Mouse (Mus musculus): ENCODE measurements at regions not wholly inside any gene's neighbourhood (a gene's known extent, or its start where the extent isn't known, plus 50 kb on each side); places are given as distances from the start of the nearest gene placed in this dataset.

DNA sequence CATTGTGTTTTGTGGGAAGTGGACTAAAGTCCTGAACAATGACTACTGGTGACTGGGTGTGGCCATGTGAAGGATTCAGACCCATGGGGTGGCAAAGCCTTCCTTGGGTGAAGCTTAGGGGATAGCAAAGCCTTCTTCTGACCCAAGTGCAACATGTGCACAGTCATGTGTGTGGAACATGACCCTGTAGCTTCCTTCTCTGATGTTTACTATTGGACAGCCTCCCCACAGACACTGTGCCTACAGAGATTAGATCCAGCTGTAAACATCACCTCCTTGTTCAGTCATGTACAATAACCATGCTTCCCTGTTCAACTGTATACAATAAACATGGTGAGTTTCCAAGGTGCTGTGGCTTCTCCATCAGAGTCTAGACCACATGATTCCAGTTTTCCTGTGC lies 132.4 kb upstream of the Ahr start:
- TF ChIP-seq POLR2A (IDR thresholded peaks at IDR 0.05; ENCODE audit: extremely low read depth, insufficient read depth, low read length) = no peak
- TF ChIP-seq CTCF (IDR thresholded peaks at IDR 0.05; ENCODE audit: extremely low read depth, insufficient read depth, low read length) = no peak
- Histone ChIP-seq H3K4me3 (ENCODE audit: insufficient read depth, low read length) (no peak overlapping the region), H3K4me1 (ENCODE audit: control insufficient read depth, insufficient read depth, low read length) (no peaks in the 10 kb centered on the region)

GRCm38 (mm10) chr12:35666062-35666461 lies 131.2 kb upstream of the Ahr start:
- TF ChIP-seq POLR2A (IDR thresholded peaks at IDR 0.05; ENCODE audit: extremely low read depth, insufficient read depth, low read length) (no peak), CTCF (IDR thresholded peaks at IDR 0.05; ENCODE audit: extremely low read depth, insufficient read depth, low read length) (no peak)
- no peak overlapping the region for H3K4me3 ChIP-seq (ENCODE audit: insufficient read depth, low read length)
- no peak overlapping the region for H3K27ac ChIP-seq (ENCODE audit: insufficient read depth, low read length)
- no peaks in the 10 kb centered on the region for H3K4me1 ChIP-seq (ENCODE audit: control insufficient read depth, insufficient read depth, low read length)

More for the DNA sequence above, 132.4 kb upstream of the Ahr start:
- H3K27ac ChIP-seq (ENCODE audit: insufficient read depth, low read length) = no peak overlapping the region

DNA sequence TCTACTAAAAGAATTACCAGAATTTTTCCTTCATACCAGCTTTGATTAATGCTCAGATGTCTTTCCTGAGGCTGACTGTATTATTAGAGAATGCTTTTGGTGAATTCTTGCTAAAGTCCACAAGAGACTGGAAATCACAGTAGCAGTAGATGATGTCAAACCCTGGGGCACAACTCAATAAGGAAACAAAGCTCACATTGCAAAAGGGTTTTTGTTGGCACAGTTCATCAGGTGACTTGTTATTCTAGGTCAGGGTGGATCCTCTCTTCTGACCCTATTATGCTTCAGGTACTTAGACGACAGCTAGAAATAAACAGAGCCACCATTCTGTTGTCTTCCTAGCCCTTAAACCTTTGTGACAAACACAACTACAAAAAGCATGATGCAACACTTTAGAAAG lies 128.2 kb upstream of the Ahr start:
- Histone ChIP-seq H3K4me3 (ENCODE audit: insufficient read depth, low read length) (no peak overlapping the region), H3K4me1 (ENCODE audit: control insufficient read depth, insufficient read depth, low read length) (no peaks in the 10 kb centered on the region), H3K27ac (ENCODE audit: insufficient read depth, low read length) (no peak overlapping the region)
- TF ChIP-seq POLR2A (IDR thresholded peaks at IDR 0.05; ENCODE audit: extremely low read depth, insufficient read depth, low read length) (no peak), CTCF (IDR thresholded peaks at IDR 0.05; ENCODE audit: extremely low read depth, insufficient read depth, low read length) (no peak)

- Histone ChIP-seq H3K4me1 (ENCODE audit: control insufficient read depth, insufficient read depth, low read length) (no peaks in the 10 kb centered on the region), H3K27ac (ENCODE audit: insufficient read depth, low read length) (no peak overlapping the region), H3K4me3 (ENCODE audit: insufficient read depth, low read length) (no peak overlapping the region)
- TF ChIP-seq POLR2A (IDR thresholded peaks at IDR 0.05; ENCODE audit: extremely low read depth, insufficient read depth, low read length) (no peak), CTCF (IDR thresholded peaks at IDR 0.05; ENCODE audit: extremely low read depth, insufficient read depth, low read length) (no peak)
Measured at GRCm38 (mm10) chr12:35656563-35656962, 121.7 kb upstream of the Ahr start.

- Histone ChIP-seq H3K4me3 (ENCODE audit: insufficient read depth, low read length) (no peak overlapping the region), H3K4me1 (ENCODE audit: control insufficient read depth, insufficient read depth, low read length) (no peaks in the 10 kb centered on the region), H3K27ac (ENCODE audit: insufficient read depth, low read length) (no peak overlapping the region)
- no peak for TF ChIP-seq CTCF (IDR thresholded peaks at IDR 0.05; ENCODE audit: extremely low read depth, insufficient read depth, low read length)
- TF ChIP-seq POLR2A (IDR thresholded peaks at IDR 0.05; ENCODE audit: extremely low read depth, insufficient read depth, low read length) = no peak
Measured at GRCm38 (mm10) chr12:35649772-35650171, 114.9 kb upstream of the Ahr start.

- Histone ChIP-seq H3K27ac (ENCODE audit: insufficient read depth, low read length) (no peak overlapping the region), H3K4me1 (ENCODE audit: control insufficient read depth, insufficient read depth, low read length) (no peaks in the 10 kb centered on the region), H3K4me3 (ENCODE audit: insufficient read depth, low read length) (no peak overlapping the region)
- TF ChIP-seq POLR2A (IDR thresholded peaks at IDR 0.05; ENCODE audit: extremely low read depth, insufficient read depth, low read length) (no peak), CTCF (IDR thresholded peaks at IDR 0.05; ENCODE audit: extremely low read depth, insufficient read depth, low read length) (no peak)
Measured at GRCm38 (mm10) chr12:35642473-35642872, 107.6 kb upstream of the Ahr start.

DNA sequence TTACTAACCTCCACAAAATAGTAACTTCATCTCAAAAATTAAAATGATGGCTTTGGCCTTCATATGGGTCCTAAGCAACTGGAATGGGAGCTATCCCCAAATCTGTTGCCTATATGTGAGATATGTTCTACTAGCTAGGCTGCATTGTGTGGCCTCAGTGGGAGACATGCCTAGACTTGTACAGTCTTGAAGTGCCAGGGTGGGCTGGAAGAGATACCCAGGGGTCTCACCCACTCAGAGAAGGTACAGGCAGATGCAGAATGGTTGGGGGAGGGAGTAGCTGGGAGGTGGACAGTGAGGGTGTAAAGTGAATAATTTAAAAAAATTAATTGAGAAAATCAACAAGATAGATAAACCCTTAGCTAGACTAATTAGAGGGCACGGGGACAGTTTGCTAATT lies 106.9 kb upstream of the Ahr start:
- Histone ChIP-seq H3K27ac (ENCODE audit: insufficient read depth, low read length) (no peak overlapping the region), H3K4me1 (ENCODE audit: control insufficient read depth, insufficient read depth, low read length) (no peaks in the 10 kb centered on the region), H3K4me3 (ENCODE audit: insufficient read depth, low read length) (no peak overlapping the region)
- no peak for TF ChIP-seq CTCF (IDR thresholded peaks at IDR 0.05; ENCODE audit: extremely low read depth, insufficient read depth, low read length)
- TF ChIP-seq POLR2A (IDR thresholded peaks at IDR 0.05; ENCODE audit: extremely low read depth, insufficient read depth, low read length) = no peak

DNA sequence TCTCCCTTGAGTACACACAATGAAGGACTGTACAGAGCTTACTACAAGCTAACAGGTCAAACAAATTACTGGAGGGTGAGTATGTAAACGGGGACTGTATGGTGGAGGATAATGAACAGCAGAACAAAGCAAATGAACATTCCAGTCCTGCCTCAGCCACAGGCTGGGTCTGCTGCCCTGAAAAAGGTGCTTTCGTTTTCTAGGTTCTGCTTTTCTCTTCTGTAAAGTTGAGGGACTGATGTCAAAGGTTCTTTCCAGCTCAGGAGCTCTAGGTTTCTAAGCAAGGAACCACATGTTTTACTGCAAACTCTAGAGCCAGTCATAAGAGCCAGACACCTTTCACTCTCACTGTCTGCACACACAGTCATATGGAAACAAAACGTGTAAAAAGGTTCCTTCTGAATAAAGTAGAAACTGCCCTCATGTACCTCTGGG lies 106.1 kb upstream of the Ahr start:
- no peak overlapping the region for H3K4me3 ChIP-seq (ENCODE audit: insufficient read depth, low read length)
- no peak for TF ChIP-seq POLR2A (IDR thresholded peaks at IDR 0.05; ENCODE audit: extremely low read depth, insufficient read depth, low read length)
- no peak for TF ChIP-seq CTCF (IDR thresholded peaks at IDR 0.05; ENCODE audit: extremely low read depth, insufficient read depth, low read length)
- no peak overlapping the region for H3K27ac ChIP-seq (ENCODE audit: insufficient read depth, low read length)
- H3K4me1 ChIP-seq (ENCODE audit: control insufficient read depth, insufficient read depth, low read length) = no peaks in the 10 kb centered on the region

DNA sequence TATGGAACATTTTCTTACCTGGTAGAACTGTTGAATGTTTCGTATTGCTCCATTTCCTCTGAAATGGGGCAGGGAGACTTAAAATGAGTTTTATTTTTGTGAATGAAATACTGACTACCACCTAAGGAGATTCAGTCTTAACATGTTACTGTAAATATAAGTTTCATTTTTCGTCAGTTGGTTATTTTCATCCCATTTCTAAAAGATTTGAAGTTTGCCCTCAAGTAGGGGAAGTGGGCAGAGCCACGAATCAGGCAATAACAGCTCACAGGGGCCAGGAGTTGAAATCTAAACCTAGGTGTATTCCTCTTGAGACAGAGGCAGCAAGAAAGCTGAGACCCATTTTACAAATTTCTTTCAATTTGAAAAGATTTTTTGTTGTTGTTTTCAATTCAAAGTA lies 88.6 kb upstream of the Ahr start:
- H3K4me1 ChIP-seq (ENCODE audit: control insufficient read depth, insufficient read depth, low read length) = no peaks in the 10 kb centered on the region
- no peak overlapping the region for H3K27ac ChIP-seq (ENCODE audit: insufficient read depth, low read length)
- TF ChIP-seq POLR2A (IDR thresholded peaks at IDR 0.05; ENCODE audit: extremely low read depth, insufficient read depth, low read length) (no peak), CTCF (IDR thresholded peaks at IDR 0.05; ENCODE audit: extremely low read depth, insufficient read depth, low read length) (no peak)
- no peak overlapping the region for H3K4me3 ChIP-seq (ENCODE audit: insufficient read depth, low read length)

DNA sequence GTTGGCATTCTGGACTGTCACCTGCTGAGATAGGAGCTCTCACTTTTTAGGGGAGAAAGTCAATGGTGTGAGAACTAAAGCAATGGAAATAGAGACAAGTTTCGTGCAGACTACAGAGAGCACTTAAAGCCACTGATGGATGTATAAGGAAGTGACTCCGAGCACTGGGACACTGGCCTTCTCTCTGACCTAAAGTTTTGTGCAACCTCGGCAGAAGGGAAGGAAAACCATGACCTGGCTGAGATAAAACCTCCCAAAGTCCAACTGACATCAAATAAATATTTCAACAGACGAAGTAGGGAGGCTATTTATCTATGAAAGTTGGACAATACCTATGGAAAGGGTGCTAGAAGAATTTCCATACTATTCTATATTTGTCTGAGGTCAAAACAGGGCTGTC lies 80.0 kb upstream of the Ahr start:
- Histone ChIP-seq H3K27ac (ENCODE audit: insufficient read depth, low read length) (no peak overlapping the region), H3K4me3 (ENCODE audit: insufficient read depth, low read length) (no peak overlapping the region), H3K4me1 (ENCODE audit: control insufficient read depth, insufficient read depth, low read length) (no peaks in the 10 kb centered on the region)
- TF ChIP-seq POLR2A (IDR thresholded peaks at IDR 0.05; ENCODE audit: extremely low read depth, insufficient read depth, low read length) = no peak
- TF ChIP-seq CTCF (IDR thresholded peaks at IDR 0.05; ENCODE audit: extremely low read depth, insufficient read depth, low read length) = no peak

GRCm38 (mm10) chr12:35607652-35608051 lies 72.8 kb upstream of the Ahr start:
- TF ChIP-seq CTCF (IDR thresholded peaks at IDR 0.05; ENCODE audit: extremely low read depth, insufficient read depth, low read length) = no peak
- TF ChIP-seq POLR2A (IDR thresholded peaks at IDR 0.05; ENCODE audit: extremely low read depth, insufficient read depth, low read length) = no peak
- H3K27ac ChIP-seq (ENCODE audit: insufficient read depth, low read length) = no peak overlapping the region
- H3K4me1 ChIP-seq (ENCODE audit: control insufficient read depth, insufficient read depth, low read length) = no peaks in the 10 kb centered on the region
- no peak overlapping the region for H3K4me3 ChIP-seq (ENCODE audit: insufficient read depth, low read length)
